Mouse (Mus musculus): ENCODE data around the gene Hint2. TPM values are rescaled to one million over a fixed set of nuclear protein-coding genes. Genes with fewer than 3 reads are reported as not detected.

The Hint2 gene
- 107 and 112 TPM in 2 replicates for polyA plus RNA-seq (2012; rRNA removed)

- peak; percentile 80 for DNase-seq (ENCODE audit: low spot score)
Observed at GRCm38 (mm10) chr4:43656339-43657109, at the start of gene Hint2. Hint2 (minus strand) TSS chr4:43656466.

DNA sequence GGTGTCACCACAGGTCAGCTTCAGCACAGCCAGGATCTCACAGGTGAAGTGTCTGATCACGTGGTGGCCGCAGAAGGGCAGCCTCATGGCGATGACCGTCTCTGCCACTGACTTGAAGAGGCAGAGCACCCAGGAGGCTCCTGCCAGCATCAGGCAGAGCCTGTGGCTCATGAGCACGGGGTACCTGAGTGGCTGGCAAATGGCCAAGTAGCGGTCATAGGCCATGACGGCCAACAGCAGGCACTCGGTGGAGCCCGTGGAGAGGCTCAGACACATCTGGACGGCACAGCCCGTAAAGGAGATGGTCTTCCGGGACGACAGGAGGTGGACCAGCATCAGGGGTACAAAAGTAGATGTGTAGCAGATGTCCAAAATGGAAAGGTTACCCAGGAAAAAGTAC, 49.7 kb upstream of the Hint2 start:
- no peak for DNase-seq (ENCODE audit: low spot score)

GRCm38 (mm10) chr4:43703851-43704250, 47.6 kb upstream of the Hint2 start:
- no peak for DNase-seq (ENCODE audit: low spot score)

GRCm38 (mm10) chr4:43703439-43703838, 47.2 kb upstream of the Hint2 start:
- DNase-seq (ENCODE audit: low spot score) = no peak

DNA sequence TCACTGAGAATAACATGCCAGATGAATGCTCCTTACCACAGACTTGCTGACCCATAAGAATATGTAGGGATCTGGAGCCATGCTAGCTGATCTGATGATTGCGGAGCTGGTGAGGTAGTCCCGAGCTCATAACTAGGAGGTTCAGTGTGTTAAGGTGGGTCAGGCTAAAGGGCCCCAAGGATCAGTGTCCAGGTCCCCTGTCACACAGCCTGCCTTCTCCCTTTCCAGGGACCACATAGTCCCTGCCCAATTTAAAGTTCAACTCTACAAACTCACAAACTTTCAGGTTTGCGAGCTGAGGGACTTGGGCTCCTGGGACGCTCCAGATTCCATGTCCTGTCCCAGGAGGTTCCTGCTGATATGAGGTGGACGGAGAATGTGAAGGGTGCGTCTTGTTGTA, 44.4 kb upstream of the Hint2 start, which contains the start of gene Olfr70:
TSS of gene Olfr70 (minus strand) at position 101 of the 400 bp plus-strand sequence.
- no peak for DNase-seq (ENCODE audit: low spot score)

DNA sequence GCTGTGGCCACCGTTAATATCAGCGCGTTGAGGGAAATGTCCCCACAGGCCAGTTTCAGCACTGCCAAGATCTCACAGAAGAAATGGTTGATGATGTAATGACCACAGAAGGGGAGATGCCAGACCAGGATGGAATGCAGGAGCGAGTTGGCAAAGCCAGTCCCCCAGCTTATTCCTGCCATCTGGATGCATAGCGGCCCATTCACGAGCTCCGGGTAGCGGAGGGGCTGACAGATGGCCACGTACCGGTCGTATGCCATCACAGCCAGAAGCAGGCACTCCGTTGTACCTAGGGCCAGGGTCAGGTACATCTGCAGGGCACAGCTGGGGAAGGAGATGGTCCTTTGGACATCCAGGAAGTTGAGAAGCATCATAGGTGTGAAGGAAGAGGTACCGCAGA, 40.3 kb upstream of the Hint2 start:
- DNase-seq (ENCODE audit: low spot score) = no peak

- no peak for DNase-seq (ENCODE audit: low spot score)
Observed at GRCm38 (mm10) chr4:43695249-43695671, 39.0 kb upstream of the Hint2 start.

GRCm38 (mm10) chr4:43694439-43695248, 38.4 kb upstream of the Hint2 start:
- no peak for DNase-seq (ENCODE audit: low spot score)

GRCm38 (mm10) chr4:43693806-43694241, 37.6 kb upstream of the Hint2 start:
- DNase-seq (ENCODE audit: low spot score) = no peak

DNA sequence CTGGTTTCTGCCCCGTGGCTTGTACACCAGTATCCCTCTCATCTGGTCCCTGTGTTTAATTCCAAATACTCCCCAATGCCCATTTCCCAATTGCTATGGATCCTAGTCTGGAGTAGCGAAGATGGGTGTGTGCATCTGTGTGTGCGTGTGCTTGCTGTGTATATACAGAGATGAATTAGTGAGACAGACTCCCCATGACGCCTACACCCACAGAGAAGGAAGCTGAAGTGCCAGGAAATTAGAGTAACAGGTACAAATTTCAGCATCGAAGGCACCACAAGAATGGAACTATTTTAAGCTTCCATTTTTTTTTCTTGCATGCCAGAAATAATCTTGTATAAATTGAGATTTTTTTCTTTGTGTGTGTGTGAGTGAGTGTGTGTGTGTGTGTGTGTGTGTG, 34.8 kb upstream of the Hint2 start:
- DNase-seq (ENCODE audit: low spot score) = no peak

GRCm38 (mm10) chr4:43690021-43690420, 33.8 kb upstream of the Hint2 start:
- no peak for DNase-seq (ENCODE audit: low spot score)

- no peak for DNase-seq (ENCODE audit: low spot score)
Observed at GRCm38 (mm10) chr4:43679416-43680043, 23.3 kb upstream of the Hint2 start.

DNA sequence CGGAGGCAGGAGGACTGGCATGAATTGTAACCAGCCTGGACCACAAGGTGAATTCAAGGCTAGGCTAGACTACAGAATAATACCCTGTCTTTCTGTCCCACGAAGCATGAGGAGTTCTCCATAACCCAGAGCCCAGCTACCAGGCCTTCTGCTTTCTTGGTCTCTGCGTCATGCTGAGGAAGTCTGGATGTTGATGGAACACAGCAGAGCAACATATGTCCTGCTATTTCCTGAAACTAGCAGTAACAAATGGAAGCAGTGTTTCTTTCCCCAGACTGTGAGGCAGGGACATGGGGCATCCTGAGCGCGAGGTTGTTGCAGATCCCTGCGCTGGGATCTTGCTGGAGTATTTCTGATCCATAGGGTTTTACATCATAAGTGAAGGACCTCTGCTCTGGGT, 22.3 kb upstream of the Hint2 start:
- DNase-seq (ENCODE audit: low spot score) = no peak

GRCm38 (mm10) chr4:43675608-43676007, 19.3 kb upstream of the Hint2 start:
- DNase-seq (ENCODE audit: low spot score) = no peak

DNA sequence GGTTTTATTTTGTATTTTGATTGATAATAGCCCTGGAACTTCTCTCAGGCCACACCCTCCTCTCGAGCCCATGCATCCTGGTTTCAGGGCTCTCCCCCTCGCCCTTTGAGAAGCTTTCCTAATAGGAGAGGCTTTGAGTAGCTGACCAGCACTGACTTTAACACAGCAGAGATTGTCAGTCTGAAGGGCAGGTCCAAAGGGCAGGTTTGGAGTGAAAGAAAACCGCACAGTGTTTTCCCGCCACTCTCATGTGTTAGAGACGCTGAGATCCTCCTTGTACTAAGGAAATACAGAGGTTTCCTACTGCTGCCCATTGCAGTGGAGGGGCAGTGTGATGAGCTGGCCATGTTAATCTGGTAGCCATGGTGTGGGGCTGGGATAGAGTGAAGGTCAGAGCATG, 18.7 kb upstream of the Hint2 start:
- DNase-seq (ENCODE audit: low spot score) = no peak

- DNase-seq (ENCODE audit: low spot score) = no peak
Observed at GRCm38 (mm10) chr4:43673703-43674102, 17.4 kb upstream of the Hint2 start.

- DNase-seq (ENCODE audit: low spot score) = peak; percentile 76
Observed at GRCm38 (mm10) chr4:43672070-43672469, 15.8 kb upstream of the Hint2 start.

- no peak for DNase-seq (ENCODE audit: low spot score)
Observed at GRCm38 (mm10) chr4:43669428-43669794, 13.1 kb upstream of the Hint2 start.

- DNase-seq (ENCODE audit: low spot score) = peak; percentile 83
Observed at GRCm38 (mm10) chr4:43668782-43669427, 12.6 kb upstream of the Hint2 start, which contains the start of the genes Tmem8b and Fam221b. Tmem8b (plus strand) TSS chr4:43668971. Fam221b (minus strand) TSS chr4:43669145.

DNA sequence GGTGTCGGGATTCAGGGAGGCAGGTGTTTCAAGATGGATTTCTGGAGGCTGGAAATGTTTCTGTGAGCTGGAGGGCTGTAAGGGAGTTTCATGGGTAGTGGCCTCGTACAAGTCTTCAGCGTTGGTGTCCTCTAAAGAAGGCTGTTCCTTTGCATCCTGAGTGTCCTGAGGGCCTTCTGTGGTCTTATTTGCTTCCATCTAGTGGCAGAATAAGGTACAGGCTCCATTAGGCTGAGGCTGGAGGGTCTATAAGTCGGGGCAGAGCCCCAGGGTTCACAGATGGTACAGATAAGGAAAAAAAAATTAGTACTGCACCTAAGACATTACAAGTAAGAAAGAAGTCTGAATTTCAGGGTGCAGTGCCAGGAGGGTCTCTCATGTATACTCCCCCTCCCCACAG, 10.1 kb upstream of the Hint2 start:
- DNase-seq (ENCODE audit: low spot score) = no peak

DNA sequence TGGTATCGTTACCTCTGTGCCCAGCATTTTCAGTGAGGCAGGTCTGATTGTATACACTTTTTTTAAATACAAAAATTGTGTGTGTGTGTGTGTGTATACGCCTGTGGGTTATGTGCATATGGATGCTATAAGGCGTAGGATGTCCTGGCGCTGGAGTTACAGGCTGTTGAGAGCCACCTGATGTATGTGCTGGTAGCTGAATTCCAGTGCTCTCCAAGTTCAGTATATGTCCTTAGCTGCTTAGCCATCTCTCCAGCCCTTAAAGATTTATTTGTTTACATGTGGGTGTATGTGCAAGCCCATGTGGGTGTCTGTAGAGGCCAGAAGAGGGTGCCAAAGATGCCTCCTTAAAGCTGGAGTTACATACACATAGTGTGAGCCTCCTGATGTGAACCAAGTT, 880 bp upstream of the Hint2 start:
- no peak for DNase-seq (ENCODE audit: low spot score)

Measured in urinary bladder, adult 2 months (tissue).